Mouse (Mus musculus): ENCODE measurements at regions not wholly inside any gene's neighbourhood (a gene's known extent, or its start where the extent isn't known, plus 50 kb on each side); places are given as distances from the start of the nearest gene placed in this dataset.

DNA sequence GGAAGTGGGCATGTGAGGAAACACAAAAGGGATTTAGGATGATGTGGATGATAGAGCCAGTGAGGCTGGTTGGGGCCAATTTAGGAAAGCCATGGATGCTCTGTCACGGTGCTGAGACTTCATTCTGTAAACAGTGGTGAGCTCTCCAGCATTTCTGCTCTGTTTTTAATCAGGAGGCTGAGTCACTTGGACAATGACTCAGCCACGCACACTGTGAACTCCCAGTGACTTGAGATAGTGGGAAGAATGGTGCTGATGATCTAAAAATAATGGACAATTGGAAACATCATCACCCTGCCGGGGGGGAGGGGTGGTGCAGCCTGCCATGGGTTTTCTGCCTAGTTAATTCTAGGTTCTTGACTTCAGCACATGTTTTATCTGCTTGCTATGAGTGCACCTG, 156.3 kb downstream of the 4930564D02Rik start:
- intact Hi-C loops (cut with DNase I), result no loop called here
- DNase-seq, result no peak

DNA sequence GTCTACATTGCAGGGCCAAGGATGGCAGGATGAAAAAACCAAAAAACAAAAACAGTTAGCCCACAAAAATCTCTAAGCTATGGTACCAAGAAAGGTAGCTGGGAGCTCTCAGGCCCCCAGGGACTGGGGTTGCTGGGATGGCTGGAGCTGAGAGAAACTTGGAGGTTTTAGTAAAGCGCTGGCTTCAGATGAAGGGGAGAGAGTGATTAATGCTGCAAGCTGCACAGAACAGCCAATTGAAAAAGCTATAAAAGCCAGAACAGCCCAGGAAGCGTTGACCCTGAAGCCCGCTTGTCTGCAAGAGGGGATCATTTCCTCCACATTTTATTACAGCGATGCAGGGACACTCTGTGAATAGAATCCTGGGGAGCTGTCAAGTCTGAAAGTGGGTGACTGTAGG, 157.0 kb downstream of the 4930564D02Rik start:
- no peak for DNase-seq
- intact Hi-C loops (cut with DNase I), result no loop called here

DNA sequence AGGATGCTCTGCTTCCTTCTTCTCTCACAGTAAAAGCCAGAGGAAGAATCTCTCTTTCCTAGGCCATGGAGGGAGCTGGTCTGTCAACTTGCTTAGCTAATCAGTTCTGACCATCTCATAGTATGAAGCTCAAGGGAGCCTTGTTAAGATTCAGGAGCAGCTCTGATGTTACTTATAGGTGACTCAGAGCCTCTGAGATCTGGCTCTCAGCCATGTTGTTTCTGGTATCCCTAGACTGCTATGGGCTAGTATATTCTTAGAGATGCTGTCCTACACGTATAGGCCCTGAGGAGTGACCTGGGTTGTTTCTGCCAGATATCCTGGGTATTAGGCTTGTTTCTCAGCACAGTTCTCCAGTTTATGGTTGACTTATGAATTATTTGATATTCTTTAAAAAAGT, 160.9 kb downstream of the 4930564D02Rik start:
- DNase-seq, result no peak
- intact Hi-C loops (cut with DNase I), result no loop called here

DNA sequence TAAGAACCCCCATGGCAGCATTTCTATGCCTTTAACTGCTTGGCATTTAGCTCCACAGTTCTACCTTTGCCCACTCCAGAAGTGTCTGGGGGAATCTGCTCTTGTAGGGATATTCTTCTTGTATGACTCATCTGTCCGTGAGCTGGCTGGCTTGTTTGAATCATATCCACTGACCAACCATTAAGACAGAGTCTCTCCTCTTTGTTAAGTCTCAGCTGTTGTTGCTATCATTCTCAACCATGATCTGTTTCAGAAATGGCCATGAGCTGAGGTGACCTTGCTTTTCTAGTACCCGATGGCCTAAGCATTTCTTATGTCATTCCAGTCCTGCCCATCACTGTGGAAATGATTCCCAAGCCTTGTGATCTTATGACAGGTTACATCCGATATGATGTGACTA, 161.8 kb downstream of the 4930564D02Rik start:
- intact Hi-C loops (cut with DNase I), result no loop called here
- DNase-seq, result no peak

DNA sequence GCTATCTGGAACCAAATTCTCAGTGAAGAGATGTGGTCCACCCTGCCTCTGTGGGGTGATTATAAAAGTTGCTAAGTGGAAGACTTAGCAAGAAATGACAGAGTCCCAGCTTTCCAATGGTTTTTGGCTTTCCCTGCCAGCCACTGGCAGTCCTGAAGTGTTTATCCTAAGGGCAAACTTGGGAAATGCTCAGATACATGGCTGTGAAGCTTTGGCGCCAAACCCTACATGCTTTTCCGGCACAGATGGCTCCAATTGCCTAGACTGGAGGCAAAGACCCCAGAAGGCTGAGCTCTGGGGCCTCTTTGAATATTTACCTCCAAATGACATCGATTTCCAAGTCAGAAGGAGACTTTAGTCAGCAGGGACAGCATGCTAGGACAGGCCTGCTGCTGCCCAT, 174.4 kb downstream of the 4930564D02Rik start:
- no peak for DNase-seq
- intact Hi-C loops (cut with DNase I), result no loop called here

DNA sequence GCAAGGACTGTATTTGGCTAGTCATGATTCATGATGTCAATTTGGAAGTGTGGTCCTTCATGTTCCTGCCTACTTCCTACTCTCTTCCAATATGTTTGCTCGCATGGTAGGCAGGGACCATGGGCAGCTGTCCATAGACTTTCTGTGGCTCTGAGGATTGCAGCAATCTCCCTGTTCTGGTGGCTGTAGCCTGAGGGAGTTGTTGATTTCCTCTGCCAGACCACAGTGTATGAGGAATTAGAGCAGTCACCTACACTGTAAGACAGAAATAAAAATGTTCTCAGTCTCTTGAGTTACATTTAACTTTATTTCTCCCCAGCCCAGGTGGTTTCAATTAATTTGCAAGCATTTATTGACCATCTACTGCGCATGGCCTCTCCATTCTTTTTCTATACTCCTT, 190.5 kb downstream of the 4930564D02Rik start:
- no peak for DNase-seq
- intact Hi-C loops (cut with DNase I), result no loop called here

DNA sequence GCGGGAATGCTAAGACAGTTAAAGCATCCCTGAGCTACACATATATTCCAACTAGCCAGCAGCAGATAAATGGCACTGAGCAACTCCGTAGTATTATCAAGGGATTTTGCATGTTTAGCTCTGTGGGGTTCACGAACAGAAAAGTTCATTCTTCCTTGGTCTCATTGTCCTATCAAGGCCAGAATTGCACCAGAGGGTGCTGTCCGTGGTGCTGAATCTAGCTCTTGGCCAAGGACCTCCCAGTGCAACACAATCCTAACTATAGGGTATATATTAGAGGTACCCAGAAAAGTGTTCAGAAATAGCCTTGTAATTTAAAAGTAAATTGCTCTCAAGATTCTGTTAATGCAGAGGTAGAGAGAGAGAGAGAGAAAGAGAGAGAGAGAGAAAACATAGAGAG, 176.9 kb upstream of the Kcnd3 start:
- peak in 1 of 2 experiments; percentile 7 for DNase-seq
- intact Hi-C loops (cut with DNase I), result no loop called here

DNA sequence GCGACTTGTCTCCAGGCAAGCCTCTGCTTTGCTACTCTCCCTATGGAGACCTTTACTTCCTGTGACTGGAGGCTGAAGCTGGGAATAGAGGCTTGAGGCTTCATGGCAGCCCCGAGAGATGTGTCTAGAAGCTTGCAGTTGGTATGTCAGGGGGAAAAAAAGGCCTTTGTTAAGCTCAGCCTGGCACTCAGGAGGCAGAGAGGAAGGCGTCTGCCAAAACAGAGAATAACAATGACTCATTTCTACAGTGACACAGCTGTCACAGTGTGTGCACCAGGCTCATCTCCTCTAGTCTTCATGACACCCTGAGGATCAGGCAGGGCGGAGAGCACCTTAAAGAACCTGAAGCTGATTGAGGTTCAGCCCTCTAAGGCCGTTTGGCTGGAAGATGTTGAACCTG, 171.2 kb upstream of the Kcnd3 start:
- intact Hi-C loops (cut with DNase I), result no loop called here
- DNase-seq, result no peak

DNA sequence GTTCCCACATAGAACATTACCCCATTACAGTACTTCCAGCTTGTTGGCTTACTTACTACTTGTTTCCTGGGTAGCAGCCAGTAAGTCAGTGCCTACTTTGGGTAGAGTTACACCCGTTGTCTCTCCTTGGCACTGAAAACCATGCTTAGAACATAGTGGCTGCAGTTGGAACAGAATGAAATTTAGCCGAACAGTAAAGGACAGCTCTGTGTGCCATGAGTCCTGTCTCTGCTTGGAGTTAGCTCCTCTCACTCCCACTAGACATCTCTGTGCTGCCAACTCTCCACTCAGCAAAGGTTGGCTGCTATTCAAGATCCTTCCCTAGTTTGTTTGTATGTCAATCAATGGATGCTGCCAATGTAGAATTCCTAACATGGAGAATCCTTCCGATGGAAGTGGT, 170.4 kb upstream of the Kcnd3 start:
- DNase-seq, result no peak
- intact Hi-C loops (cut with DNase I), result no loop called here

DNA sequence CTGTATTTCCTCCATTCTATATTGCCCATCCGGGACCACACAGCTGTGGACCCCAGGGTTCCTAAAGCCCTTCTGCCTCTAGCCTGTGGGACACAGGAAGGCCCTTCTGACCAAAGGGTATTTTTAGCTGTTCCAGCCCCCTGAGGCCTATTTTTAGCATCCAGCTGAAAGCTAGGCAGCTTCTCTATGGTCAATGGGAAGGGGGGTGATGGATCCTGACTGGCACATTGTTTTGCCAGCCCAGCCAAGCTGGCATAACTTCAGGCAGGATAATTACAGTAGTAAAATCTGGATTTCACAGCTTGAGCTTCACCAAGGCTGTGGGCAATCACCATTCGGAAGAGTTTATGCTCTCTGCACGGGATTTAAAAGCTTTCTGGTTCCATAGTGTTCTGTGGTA, 153.9 kb upstream of the Kcnd3 start:
- DNase-seq, result no peak
- intact Hi-C loops (cut with DNase I), result no loop called here

DNA sequence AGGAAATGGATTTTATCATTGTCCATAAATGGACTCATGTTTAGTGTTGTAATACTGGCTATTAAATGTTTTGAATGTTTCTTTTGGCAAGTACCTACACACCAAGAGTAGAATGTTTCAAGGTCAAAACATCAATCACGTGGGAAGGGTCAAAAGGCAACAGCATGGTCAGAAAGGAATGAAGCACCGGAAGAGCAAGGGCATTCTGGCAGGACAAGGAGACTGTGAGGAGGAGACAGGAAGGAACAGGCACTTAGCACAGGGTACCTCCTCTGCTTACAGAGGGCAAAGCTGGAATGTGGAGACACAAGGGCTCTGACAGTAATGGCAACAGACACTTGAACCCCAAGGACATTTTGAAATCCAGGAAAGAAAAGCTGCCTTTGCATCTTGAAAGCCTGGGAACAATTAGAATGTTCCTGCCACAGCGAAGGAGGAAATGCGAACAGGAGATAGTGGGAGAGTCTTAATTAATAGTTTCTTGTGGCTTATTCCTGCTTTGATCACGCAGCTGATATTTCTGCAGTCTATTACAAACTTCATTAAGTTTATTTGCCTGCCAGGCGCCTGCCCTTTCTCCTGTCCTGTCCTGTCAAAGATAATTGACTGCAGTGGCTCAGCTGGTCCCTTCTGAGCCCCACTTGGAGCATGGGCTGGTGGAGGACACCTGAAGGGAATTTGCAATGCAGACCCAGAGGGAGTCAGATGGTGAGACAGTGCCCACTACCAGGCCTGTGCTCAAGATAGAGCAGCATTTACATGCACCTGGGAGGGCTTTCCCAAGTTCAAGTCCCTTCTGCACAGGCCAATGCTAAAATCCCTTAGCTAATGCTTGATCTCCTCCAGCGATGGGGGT, 151.2 kb upstream of the Kcnd3 start:
- DNase-seq, result no peak
- intact Hi-C loops (cut with DNase I), result no loop called here

DNA sequence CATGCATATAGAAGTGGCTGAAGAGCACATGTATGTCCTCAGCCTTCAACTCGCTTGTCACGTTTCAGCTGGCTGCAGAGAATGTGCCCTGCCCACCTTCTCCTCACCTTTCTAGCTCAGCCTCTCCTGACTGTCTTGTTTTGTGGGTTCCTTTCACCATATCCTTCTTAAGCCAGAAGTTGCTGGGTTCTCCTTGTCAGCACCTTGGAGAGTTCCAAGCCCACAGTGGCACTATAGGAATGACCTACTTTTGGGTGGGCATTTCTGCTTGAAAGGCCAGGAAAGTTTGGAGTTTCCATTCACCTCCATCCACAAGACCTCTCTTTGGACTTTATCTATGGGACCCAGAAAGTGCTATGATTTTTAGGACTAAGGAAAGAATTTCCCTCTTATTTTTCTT, 144.5 kb upstream of the Kcnd3 start:
- DNase-seq, result no peak
- intact Hi-C loops (cut with DNase I), result no loop called here

DNA sequence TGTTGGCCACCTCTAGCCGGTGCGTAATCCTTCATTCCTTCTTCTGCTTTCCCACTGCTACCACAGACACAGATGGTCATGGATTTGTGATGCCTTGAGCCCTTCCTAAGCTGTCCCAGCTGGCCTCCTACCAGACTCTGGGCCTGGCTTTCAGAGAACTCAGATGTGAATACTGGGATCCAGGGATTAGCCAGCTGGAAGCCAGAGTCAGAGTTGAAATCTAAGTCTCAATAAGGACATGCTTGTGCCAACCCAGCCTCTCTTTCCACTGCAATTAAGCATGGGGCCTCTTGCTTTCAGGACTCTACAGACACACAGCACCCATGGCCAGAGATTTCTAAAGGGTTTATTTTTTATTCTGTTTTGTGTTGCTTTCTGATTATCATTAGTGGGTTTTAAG, 143.1 kb upstream of the Kcnd3 start:
- intact Hi-C loops (cut with DNase I), result no loop called here
- DNase-seq, result no peak

DNA sequence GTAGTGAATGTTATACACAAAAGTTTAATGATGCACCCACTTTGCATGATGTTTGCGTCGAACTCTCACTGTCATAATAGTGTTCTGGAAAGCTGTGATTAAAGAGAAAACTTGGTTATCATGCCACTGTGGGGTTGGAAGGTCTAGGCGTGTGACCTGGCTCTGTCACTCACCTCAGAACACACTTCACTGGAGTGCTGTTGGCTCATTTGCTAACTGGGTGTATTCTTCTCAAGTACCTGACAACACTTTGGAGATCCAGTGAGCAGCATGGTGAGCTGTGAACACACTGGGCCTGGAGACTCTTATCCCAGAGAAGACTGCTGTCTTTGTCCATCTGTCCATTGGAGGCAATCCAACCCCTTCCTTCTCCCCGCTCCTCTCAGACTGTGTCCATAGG, 98.9 kb upstream of the Kcnd3 start:
- intact Hi-C loops (cut with DNase I), result no loop called here

DNA sequence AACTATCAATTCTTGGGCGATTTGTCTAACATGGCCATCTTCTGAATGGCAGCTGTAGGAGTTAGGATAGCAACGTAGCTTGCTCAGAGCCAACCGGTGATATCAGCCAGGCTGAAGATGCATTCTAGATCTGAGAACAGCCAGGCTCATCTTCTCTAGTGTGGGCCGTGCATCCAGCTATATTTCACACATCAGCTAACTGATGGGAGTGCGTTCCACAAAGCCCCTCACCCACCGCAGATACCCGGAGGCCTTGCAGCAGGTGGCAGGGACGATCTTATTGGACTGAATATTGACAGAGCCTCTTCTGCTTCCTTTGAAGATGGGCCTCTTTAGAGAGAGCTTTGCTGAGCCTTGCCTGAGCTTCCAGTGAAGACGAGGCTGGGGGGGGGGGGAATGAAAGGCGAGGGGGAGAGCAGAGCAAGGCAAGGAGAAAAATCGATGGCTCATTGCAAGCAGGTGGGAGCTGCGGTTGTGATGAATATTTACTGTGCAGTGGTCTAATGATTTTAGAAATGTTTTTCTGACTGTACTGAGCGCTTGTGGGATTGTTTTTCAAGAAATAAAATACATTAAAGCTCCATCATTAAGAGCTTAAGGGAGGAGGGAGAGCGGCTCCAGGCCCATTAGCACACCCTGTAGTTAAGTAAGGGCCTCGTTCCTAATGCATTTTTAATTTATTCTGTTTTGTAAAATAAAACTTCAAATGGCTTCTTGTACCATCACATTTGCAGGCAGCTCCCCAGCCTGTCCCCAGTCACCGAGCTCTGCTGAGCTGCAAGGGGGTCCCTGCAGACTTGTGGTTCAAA, 97.8 kb upstream of the Kcnd3 start:
- DNase-seq, result no peak
- intact Hi-C loops (cut with DNase I), result no loop called here

More for the DNA sequence above, 98.9 kb upstream of the Kcnd3 start:
- no peak for DNase-seq

DNA sequence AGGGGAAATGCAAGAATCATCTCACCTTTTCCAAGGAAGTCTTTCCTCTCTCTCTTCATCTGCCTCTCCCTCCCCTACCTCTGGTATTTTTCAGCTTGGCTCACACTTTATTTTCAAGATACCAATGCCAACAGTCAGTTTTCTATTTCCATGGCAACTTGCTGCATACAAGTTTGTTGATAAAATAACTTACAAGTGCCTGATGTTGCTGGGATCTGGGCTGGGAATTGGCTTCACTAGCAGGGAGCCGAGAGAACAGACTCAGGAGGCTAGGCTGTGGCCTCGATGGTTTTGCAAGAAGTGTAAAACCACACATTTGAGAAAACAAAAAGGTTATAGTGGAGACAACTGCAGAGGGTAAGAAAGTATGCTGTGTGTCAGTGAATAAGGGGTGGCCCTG, 94.6 kb upstream of the Kcnd3 start:
- intact Hi-C loops (cut with DNase I), result no loop called here
- no peak for DNase-seq

DNA sequence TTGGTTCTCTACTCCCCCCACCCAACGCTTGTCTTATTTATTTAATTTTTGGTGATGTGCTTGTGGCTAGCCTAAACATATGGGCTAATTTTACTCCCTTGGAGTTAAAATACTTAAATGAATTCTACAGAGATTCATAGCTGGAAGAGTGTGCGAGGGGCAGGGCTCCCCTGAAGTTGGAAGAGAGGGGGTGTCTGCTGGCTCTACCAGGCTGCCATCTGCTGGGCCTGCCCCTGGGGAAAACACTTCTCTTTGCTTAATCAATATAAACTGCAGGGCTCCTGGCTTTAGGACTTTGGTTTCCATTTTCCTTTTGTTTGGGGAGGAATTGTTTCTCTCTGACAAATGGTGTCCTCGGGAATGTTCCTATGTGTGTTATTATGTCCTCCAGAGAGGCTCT, 92.5 kb upstream of the Kcnd3 start:
- DNase-seq, result no peak
- intact Hi-C loops (cut with DNase I), result no loop called here

DNA sequence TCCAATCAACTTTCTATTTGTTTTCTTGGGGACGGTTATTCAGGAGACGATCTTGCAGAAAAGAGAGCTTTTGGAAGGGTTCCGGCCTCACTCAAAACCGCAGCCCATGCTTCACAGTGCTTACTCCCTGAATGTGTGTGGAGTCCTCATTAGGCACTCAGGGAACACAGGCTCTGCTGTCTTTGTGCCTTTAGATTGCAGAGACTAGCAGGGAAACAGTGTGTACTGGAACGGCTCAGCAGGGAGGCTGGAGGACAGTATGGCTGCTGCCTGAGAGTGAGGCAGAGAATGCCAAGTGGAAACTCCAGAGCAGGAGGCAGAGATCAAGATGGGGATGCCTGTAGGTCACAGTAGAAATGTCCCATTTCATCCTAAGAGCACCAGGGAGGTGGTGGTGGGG, 87.4 kb upstream of the Kcnd3 start:
- no peak for DNase-seq
- intact Hi-C loops (cut with DNase I), result no loop called here

DNA sequence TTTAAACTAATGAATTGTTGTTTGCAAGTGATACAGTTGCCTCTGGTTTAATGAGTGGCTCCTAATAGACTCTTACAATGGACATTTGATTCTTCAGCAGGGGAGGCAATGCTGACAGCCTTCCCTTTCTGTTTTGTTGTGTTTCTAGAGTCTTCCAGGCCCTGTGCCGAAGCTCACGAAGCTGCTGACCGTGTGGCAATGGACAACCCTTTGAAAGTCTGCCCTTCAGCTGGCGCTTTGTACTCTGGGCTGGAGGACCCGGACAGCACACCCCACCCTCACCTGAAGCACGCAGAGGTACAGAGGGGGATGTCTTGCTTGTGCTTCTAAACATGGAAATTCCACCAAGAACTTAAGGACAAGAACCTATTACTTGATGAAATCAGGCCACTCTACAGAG, 85.3 kb upstream of the Kcnd3 start:
- no peak for DNase-seq
- intact Hi-C loops (cut with DNase I), result no loop called here

DNA sequence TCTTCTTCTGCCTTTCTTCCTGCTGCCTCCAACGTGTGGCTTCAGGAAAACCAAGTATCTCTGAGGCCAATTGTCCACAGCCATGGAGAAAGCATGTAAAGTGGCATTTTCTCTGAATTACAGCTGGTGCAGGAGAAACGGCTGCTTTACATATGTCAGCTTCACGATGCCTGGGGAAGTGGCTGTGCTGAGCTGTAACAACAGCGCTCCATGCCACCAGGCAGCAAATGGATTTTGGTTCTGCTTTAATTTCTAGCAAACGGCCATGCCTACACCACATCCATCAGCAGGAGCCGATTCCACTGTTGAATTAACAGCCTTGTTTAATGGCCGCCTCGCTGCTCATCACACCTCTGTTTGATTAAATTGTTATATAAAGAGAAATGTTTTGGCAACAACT, 84.2 kb upstream of the Kcnd3 start:
- intact Hi-C loops (cut with DNase I), result no loop called here
- DNase-seq, result no peak

DNA sequence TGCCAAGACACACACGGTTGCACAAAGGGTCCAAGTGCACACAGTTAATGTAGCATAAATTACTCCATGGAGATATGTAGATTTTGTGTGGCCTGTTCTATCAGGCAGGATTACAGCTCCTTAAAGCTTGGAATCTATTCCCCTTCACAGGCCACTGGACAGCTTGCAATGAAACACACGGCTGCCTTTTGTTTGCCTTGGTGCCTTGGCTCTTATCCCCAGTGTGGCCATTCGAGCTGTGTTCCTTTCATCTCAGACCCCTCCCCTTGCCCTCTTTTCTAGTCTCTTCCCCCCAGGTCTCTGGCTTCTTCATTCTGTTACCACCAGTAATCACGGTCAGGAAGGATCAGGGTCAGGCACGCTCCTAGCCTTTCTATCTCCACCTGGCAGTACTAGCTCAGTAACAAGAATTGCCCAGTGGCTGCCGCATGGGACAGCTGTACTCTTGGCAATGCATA, 79.7 kb upstream of the Kcnd3 start:
- intact Hi-C loops (cut with DNase I), result no loop called here
- no peak for DNase-seq

DNA sequence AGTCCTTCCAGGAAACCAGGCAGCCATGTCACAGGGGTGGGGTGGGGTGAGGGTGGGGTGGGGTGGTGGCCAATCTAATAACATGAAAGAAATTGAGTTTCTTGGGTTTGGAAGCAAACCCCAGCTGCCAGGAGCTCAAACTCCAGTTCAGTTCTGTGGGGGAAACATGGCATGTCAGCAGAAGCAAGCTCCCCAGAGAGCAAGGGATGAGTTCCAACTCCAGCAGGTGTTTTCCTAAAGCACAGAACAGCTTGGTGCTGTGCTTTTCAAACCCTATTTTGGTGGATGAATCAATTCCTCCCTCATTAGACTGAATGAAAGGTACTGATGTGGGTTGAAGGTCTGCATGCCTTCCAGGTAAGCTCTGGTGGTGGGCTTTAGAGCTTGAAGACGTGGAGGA, 77.8 kb upstream of the Kcnd3 start:
- DNase-seq, result no peak

More for the DNA sequence above, 77.8 kb upstream of the Kcnd3 start:
- intact Hi-C loops (cut with DNase I), result no loop called here

All from gastrocnemius, postnatal 36 days (tissue).